Comparison of ENCODE assay signal across 9 mouse cellular contexts in the genomic region with DNA sequence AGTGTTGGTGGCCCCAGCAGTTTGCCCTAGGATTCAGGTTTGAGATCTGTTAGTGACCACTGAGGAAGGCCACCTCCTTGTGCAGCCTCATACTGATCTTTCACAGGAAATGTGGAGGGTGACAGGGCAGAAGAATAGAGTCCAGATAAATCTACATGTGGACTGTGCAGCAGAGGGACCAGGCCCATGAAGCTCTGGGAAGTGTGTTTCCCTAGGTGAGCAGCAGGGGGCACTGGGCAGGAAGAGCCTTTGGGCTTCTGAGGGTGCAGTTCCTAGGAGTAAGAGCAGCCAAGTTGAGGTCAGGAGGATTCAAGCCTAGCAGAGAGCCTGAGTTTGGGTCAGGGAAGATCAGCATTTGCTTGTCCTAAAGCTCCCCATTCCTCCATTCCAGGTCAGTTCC. TPM values are rescaled to one million over a fixed set of nuclear protein-coding genes. Genes with fewer than 3 reads are reported as not detected.
A peak's percentile ranks its signal among the peaks of the same experiment; 100 is the strongest.
DNase-seq lines count a peak whose midpoint lies in the region; ATAC-seq and TF ChIP-seq lines count a peak whose summit lies in the region.
"Had no signal": no experiment of that assay in that cellular context is flagged by ENCODE, and none has a peak within 500 bp of the region (broad histone marks: within the 10 kb centered on the region; RNA-seq: fewer than 3 reads in every experiment).

No protein-coding gene starts in this region.

- H3K4me3 ChIP-seq in midbrain, embryonic 12.5 days: no peak overlapping the region
- no peak overlapping the region for H3K4me3 ChIP-seq in midbrain, embryonic 11.5 days (ENCODE audit: low read depth, low read length)
- H3K4me3 ChIP-seq in thymus, adult 2 months (ENCODE audit: control insufficient read depth, insufficient read depth, low read length): no peak overlapping the region

- 0 out of 2 replicates have a peak, but pooled peaks have one; percentile 9 for ATAC-seq in midbrain, embryonic 12.5 days (ENCODE audit: low FRiP score, low read depth)
- no peak for ATAC-seq in midbrain, embryonic 11.5 days (ENCODE audit: low FRiP score)

- H3K9me3 ChIP-seq in midbrain, embryonic 12.5 days: no peaks in the 10 kb centered on the region
- no peaks in the 10 kb centered on the region for H3K9me3 ChIP-seq in midbrain, embryonic 11.5 days (ENCODE audit: control insufficient read depth, low read length)

- TF ChIP-seq CTCF in thymus, adult 2 months (IDR thresholded peaks at IDR 0.05; ENCODE audit: borderline replicate concordance, control insufficient read depth, extremely low read depth, insufficient read depth, low read length, poor library complexity): peak; percentile 68; the same call in 1 of the 2 replicates

- H3K27me3 ChIP-seq in midbrain, embryonic 12.5 days: no peaks in the 10 kb centered on the region
- H3K27me3 ChIP-seq in midbrain, embryonic 11.5 days (ENCODE audit: control insufficient read depth, insufficient read depth, low read length): no peaks in the 10 kb centered on the region
- no peaks in the 10 kb centered on the region for H3K27me3 ChIP-seq in thymus, adult 2 months (ENCODE audit: control insufficient read depth, insufficient read depth, low read length)

- no peak overlapping the region for H3K9ac ChIP-seq in midbrain, embryonic 12.5 days (replicated peaks)
- H3K9ac ChIP-seq in midbrain, embryonic 11.5 days (ENCODE audit: low read length): no peak overlapping the region

- no peak for TF ChIP-seq POLR2A in thymus, adult 2 months (IDR thresholded peaks at IDR 0.05; ENCODE audit: control insufficient read depth, extremely low read depth, insufficient read depth, low read length, poor library complexity)

- no peak overlapping the region for H3K27ac ChIP-seq in midbrain, embryonic 12.5 days (replicated peaks)
- no peak overlapping the region for H3K27ac ChIP-seq in midbrain, embryonic 11.5 days (ENCODE audit: low read depth, low read length)
- no peak overlapping the region for H3K27ac ChIP-seq in thymus, adult 2 months (ENCODE audit: control insufficient read depth, insufficient read depth, low read length)

- H3K36me3 ChIP-seq in midbrain, embryonic 12.5 days: no peaks in the 10 kb centered on the region
- no peaks in the 10 kb centered on the region for H3K36me3 ChIP-seq in midbrain, embryonic 11.5 days (ENCODE audit: control insufficient read depth, insufficient read depth, low read length)
- no peaks in the 10 kb centered on the region for H3K36me3 ChIP-seq in thymus, adult 2 months (ENCODE audit: control insufficient read depth, insufficient read depth, low read length)

- H3K4me1 ChIP-seq in midbrain, embryonic 12.5 days: no peaks in the 10 kb centered on the region
- H3K4me1 ChIP-seq in midbrain, embryonic 11.5 days (ENCODE audit: control insufficient read depth, insufficient read depth, low read length): no peaks in the 10 kb centered on the region
- H3K4me1 ChIP-seq in thymus, adult 2 months (replicated peaks; ENCODE audit: control insufficient read depth, insufficient read depth, low read length): 0 out of 2 replicates have a peak, but pooled peaks cover 3% of the 10 kb centered on the region

- DNase-seq in cerebellum, postnatal 10 days: peak; percentile 34 to 42
- no peak for DNase-seq in cerebellum, adult 11-12 months
- no peak for DNase-seq in midbrain, embryonic 11.5 days (ENCODE audit: low spot score, missing footprints)
- DNase-seq in kidney, postnatal 4 days: peak; percentile 40 to 48
- DNase-seq in thymus, adult 2 months: peak; percentile 66
- no peak for DNase-seq in layer of hippocampus, adult 11-12 months (ENCODE audit: low spot score)
- no peak for DNase-seq in layer of hippocampus, adult 18-20 months (ENCODE audit: low spot score in 2 of 2)

- no peak overlapping the region for H3K4me2 ChIP-seq in midbrain, embryonic 12.5 days (replicated peaks)
- H3K4me2 ChIP-seq in midbrain, embryonic 11.5 days: no peak overlapping the region

RNA-seq across cellular contexts. Expression of gene Klrb1, which starts 13.2 kb away (rescaled TPM):
- polyA plus RNA-seq in midbrain, embryonic 12.5 days (2016; fragmentation: Nextera tagmentation; extraction: Ambion mirVana): not detected in 2 replicates
- polyA plus RNA-seq in midbrain, embryonic 11.5 days (2014; fragmentation: Nextera tagmentation; extraction: Ambion mirVana): not detected in 2 replicates
- not detected in 2 replicates for polyA plus RNA-seq in thymus, adult 2 months (2012; rRNA removed)
- not detected for total RNA-seq in layer of hippocampus, adult 18-20 months (2021)
- polyA plus RNA-seq: limb, embryonic 14.5 days had no signal

RNA-seq across cellular contexts. Expression of gene Klrb1c, which starts 52.9 kb away (rescaled TPM):
- polyA plus RNA-seq in midbrain, embryonic 12.5 days (2016; fragmentation: Nextera tagmentation; extraction: Ambion mirVana): not detected in 2 replicates
- 0.08 TPM in 1 of 2 replicates, not detected in the other for polyA plus RNA-seq in midbrain, embryonic 11.5 days (2014; fragmentation: Nextera tagmentation; extraction: Ambion mirVana)
- polyA plus RNA-seq in thymus, adult 2 months (2012; rRNA removed): 0.96 and 2.6 TPM in 2 replicates
- total RNA-seq in layer of hippocampus, adult 18-20 months (2021): not detected

Comparison
In these comparisons a context has a peak if more than half of its experiments do, and no peak if none do; other contexts are left out.
1. DNase-seq: peak in cerebellum, postnatal 10 days (2 of 2), kidney, postnatal 4 days (2 of 2) and thymus, adult 2 months (single experiment); none in cerebellum, adult 11-12 months (single experiment), midbrain, embryonic 11.5 days (single experiment), layer of hippocampus, adult 11-12 months (single experiment) and layer of hippocampus, adult 18-20 months (0 of 2).